Mouse (Mus musculus) kidney, postnatal 25 days (tissue): Measurements from ENCODE around the gene Dapp1.
A peak's percentile ranks its signal among the peaks of the same experiment; 100 is the strongest.
"Not testable (repeated sequence)": the region's sequence is repeated elsewhere in the genome, so short reads cannot be mapped to it uniquely, and the experiment has no call there.

Experiments used
- DNase-seq, 2 experiments: peaks; one replicate each; pipeline ENCODE4 v3.0.0; 2021; ENCODE audit warnings: mixed read lengths in 2 of 2

Gene Dapp1

GRCm38 (mm10) chr3:137980435-137981381 is 637 bp downstream of the Dapp1 start:
- DNase-seq: no peak

- no peak for DNase-seq
Observed at GRCm38 (mm10) chr3:137978233-137978632, 3.1 kb downstream of the Dapp1 start.

- DNase-seq: no peak
Observed at GRCm38 (mm10) chr3:137977629-137978041, 3.7 kb downstream of the Dapp1 start.

GRCm38 (mm10) chr3:137976943-137977628 is 4.3 kb downstream of the Dapp1 start:
- DNase-seq: no peak

- no peak for DNase-seq
Observed at GRCm38 (mm10) chr3:137975856-137976423, 5.4 kb downstream of the Dapp1 start.

- DNase-seq: no peak
Observed at GRCm38 (mm10) chr3:137975435-137975834, 5.9 kb downstream of the Dapp1 start.

GRCm38 (mm10) chr3:137974306-137974705 is 7.0 kb downstream of the Dapp1 start:
- no peak for DNase-seq

- no peak for DNase-seq
Observed at GRCm38 (mm10) chr3:137972989-137973388, 8.4 kb downstream of the Dapp1 start.

GRCm38 (mm10) chr3:137972224-137972623 is 9.1 kb downstream of the Dapp1 start:
- DNase-seq: no peak

GRCm38 (mm10) chr3:137969951-137970350 is 11.4 kb downstream of the Dapp1 start:
- DNase-seq: peak; percentile 13 to 44

- DNase-seq: peak in 1 of 2 experiments; percentile 7
Observed at GRCm38 (mm10) chr3:137968820-137969486, 12.4 kb downstream of the Dapp1 start.

- no peak for DNase-seq
Observed at GRCm38 (mm10) chr3:137968105-137968819, 13.1 kb downstream of the Dapp1 start.

GRCm38 (mm10) chr3:137964014-137964413 is 17.3 kb downstream of the Dapp1 start:
- not testable (repeated sequence) for DNase-seq

GRCm38 (mm10) chr3:137963508-137963907 is 17.8 kb downstream of the Dapp1 start:
- no peak for DNase-seq

- no peak for DNase-seq
Observed at GRCm38 (mm10) chr3:137961736-137962385, 19.5 kb downstream of the Dapp1 start.

GRCm38 (mm10) chr3:137959456-137959855 is 21.9 kb downstream of the Dapp1 start:
- no peak for DNase-seq

GRCm38 (mm10) chr3:137958352-137958751 is 23.0 kb downstream of the Dapp1 start:
- DNase-seq: no peak

- DNase-seq: no peak
Observed at GRCm38 (mm10) chr3:137957864-137958263, 23.5 kb downstream of the Dapp1 start.

- DNase-seq: no peak
Observed at GRCm38 (mm10) chr3:137955560-137956081, 25.7 kb downstream of the Dapp1 start.

GRCm38 (mm10) chr3:137954256-137954916 is 27.0 kb downstream of the Dapp1 start:
- DNase-seq: no peak
